Mouse (Mus musculus): ENCODE measurements around the gene Foxred1.

DNA sequence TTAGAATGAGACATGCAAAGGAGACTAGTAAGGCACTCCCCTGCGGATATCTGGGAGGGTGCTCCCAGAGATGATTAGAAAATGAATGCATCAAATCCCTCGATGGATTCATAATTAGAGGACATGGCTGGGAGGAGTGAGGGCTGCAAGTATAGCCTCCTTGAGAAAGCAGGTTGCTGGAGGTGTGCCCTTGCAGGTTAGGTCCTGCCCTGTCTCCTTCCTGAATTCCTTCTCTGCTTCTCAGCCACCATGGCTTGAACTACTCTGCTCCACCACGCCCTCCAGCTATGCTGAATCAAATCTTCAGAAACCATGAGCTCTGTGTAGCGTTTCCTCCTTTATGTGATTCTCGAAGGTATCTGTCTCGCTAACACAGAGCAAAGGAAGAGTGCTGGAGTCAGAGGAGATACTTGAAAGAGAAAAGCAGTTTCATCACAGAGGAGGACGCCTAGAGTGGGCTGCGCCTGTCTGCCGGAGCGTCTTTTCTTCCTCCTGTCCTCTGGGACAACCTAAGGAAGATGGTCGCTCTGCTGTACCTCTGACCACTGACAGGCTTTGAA lies 17.8 kb downstream of the Foxred1 start:
- TF ChIP-seq CTCF (IDR thresholded peaks at IDR 0.05; ENCODE audit: borderline replicate concordance, insufficient read depth, low read length) (no peak), POLR2A (IDR thresholded peaks at IDR 0.05; ENCODE audit: low read depth, low read length) (no peak)

Data from embryonic fibroblast, embryonic 13.5 days (primary cell).